Mouse (Mus musculus) midbrain, embryonic 16.5 days (tissue): ENCODE measurements at regions not wholly inside any gene's neighbourhood (a gene's known extent, or its start where the extent isn't known, plus 50 kb on each side); places are given as distances from the start of the nearest gene placed in this dataset.

ENCODE experiments used
- ATAC-seq: fragments of 200-750 bp; cut with Nextera tagmentation; 2 replicates; pipeline ENCODE4 v1.8.0; 2017; ENCODE audit warnings: moderate TSS enrichment
- H3K27ac ChIP-seq: fragments of 300-500 bp; sonication (generic); 2 replicates; pipeline ENCODE4 v1.5.1; 2014; ENCODE audit warnings: mild to moderate bottlenecking, low read length, mixed read lengths
- H3K27me3 ChIP-seq: fragments of 300-500 bp; sonication (generic); 2 replicates; pipeline ENCODE4 v1.6.1; 2014; ENCODE audit warnings: low read depth, low read length, mixed read lengths; ENCODE audit not compliant: control insufficient read depth, insufficient read depth
- H3K36me3 ChIP-seq: fragments of 300-500 bp; sonication (generic); 2 replicates; pipeline ENCODE4 v1.6.1; 2014; ENCODE audit warnings: mild to moderate bottlenecking, low read length, moderate library complexity, mixed read lengths; ENCODE audit not compliant: control insufficient read depth, insufficient read depth
- H3K4me1 ChIP-seq: fragments of 300-500 bp; sonication (generic); 2 replicates; pipeline ENCODE4 v1.6.1; 2014; ENCODE audit warnings: mild to moderate bottlenecking, low read length, mixed read lengths; ENCODE audit not compliant: control insufficient read depth, insufficient read depth
- H3K4me2 ChIP-seq: fragments of 300-500 bp; sonication (generic); 2 replicates; pipeline ENCODE4 v1.6.1; 2014; ENCODE audit warnings: mild to moderate bottlenecking, low read length, mixed read lengths
- H3K4me3 ChIP-seq: fragments of 300-500 bp; sonication (generic); 2 replicates; pipeline ENCODE4 v1.5.1; 2014; ENCODE audit warnings: low read depth, mild to moderate bottlenecking, low read length, moderate library complexity, mixed read lengths
- H3K9ac ChIP-seq: fragments of 300-500 bp; sonication (generic); 2 replicates; pipeline ENCODE4 v1.6.1; 2014; ENCODE audit warnings: low read depth, low read length, mixed read lengths
- H3K9me3 ChIP-seq: fragments of 300-500 bp; sonication (generic); replicated peaks from 2 replicates; pipeline ENCODE4 v1.6.1; 2014; ENCODE audit warnings: mild to moderate bottlenecking, low read length, mixed read lengths; ENCODE audit not compliant: control insufficient read depth, poor library complexity, severe bottlenecking
- WGBS: fragments of 180-500 bp; shearing (Covaris S2); extraction: QIAGEN DNeasy Blood & Tissue Kit; methylation state at CpG from one replicate; pipeline ENCODE4 v1.1.7; 2014; 5-methylcytosine and 5-hydroxymethylcytosine counted together

DNA sequence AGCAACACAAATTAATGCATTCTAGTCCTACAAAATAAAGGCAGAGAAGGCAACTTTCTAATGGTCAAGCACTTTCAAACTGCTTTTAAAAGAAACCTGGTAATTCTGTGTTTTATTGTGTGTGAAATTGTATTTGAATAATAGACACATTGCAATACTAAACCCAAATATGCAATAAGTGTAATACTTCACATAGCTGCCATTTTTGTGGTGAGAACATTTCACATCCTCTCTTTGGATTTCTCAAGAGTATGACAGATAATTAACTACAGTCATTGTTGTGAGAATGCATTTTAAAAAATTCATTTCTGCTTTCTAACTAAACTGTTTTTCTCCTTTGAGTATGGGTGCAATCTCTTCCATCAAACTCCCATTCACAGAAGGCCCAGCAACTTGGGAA lies 256.4 kb downstream of the Sema3d start:
- Histone ChIP-seq H3K9me3 (no peaks in the 10 kb centered on the region), H3K4me3 (no peak overlapping the region), H3K27ac (no peak overlapping the region), H3K4me2 (no peak overlapping the region), H3K36me3 (no peaks in the 10 kb centered on the region), H3K4me1 (peaks cover 1% of the 10 kb centered on the region), H3K9ac (no peak overlapping the region), H3K27me3 (no peaks in the 10 kb centered on the region)
- ATAC-seq = no peak

DNA sequence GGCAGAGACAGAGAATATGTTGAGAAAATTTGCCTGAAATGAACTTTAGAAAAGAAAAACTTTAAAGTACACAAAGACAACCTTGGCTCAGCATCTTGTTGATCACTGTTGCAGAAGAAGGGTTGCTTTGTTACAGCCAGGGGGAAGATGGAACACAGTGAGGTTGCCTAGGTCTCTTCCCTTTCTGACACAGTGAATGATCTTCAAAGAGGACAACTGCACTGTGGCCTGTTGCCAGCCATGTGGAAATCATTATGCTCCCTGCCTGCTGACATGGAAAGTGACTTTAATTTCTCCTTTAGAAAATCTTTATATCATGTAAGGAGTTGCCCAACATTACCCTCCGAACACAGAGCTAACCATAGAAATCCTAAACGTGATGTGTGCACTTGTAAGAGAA lies 263.1 kb downstream of the Sema3d start:
- H3K4me3 ChIP-seq = no peak overlapping the region
- H3K9me3 ChIP-seq = no peaks in the 10 kb centered on the region
- ATAC-seq = no peak
- no peak overlapping the region for H3K27ac ChIP-seq
- no peaks in the 10 kb centered on the region for H3K36me3 ChIP-seq
- no peaks in the 10 kb centered on the region for H3K4me1 ChIP-seq
- no peaks in the 10 kb centered on the region for H3K27me3 ChIP-seq
- WGBS = 65% methylated on average over 2 of the region's 2 CpGs
- H3K4me2 ChIP-seq = no peak overlapping the region
- H3K9ac ChIP-seq = no peak overlapping the region

GRCm38 (mm10) chr5:12673666-12674065 lies 290.5 kb downstream of the Sema3d start:
- H3K4me1 ChIP-seq = no peaks in the 10 kb centered on the region
- H3K9ac ChIP-seq = no peak overlapping the region
- ATAC-seq = no peak
- no peak overlapping the region for H3K4me2 ChIP-seq
- 79% methylated on average over 2 of the region's 2 CpGs for WGBS
- no peak overlapping the region for H3K4me3 ChIP-seq
- H3K9me3 ChIP-seq = no peaks in the 10 kb centered on the region
- H3K27me3 ChIP-seq = no peaks in the 10 kb centered on the region
- no peaks in the 10 kb centered on the region for H3K36me3 ChIP-seq
- H3K27ac ChIP-seq = no peak overlapping the region

DNA sequence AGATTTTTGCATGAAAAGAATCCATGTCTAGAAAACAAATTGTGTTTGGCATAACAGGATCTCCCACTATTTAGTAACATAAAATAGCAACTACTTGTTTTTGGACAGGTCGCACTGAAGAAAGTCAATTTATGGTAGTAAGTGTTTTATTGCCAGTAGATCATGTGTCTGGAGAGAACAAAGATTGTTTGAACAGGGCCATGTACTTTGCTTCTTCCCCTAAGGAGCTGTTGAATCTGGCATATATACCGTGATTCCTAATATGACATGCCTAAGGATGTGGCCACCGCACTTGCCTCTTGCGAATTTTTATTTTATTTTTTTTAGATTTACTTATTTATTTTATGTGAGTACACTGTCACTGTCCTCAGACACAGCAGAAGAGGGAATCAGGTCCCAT lies 290.9 kb downstream of the Sema3d start:
- no peaks in the 10 kb centered on the region for H3K9me3 ChIP-seq
- H3K36me3 ChIP-seq = no peaks in the 10 kb centered on the region
- no peak overlapping the region for H3K4me2 ChIP-seq
- H3K4me3 ChIP-seq = no peak overlapping the region
- ATAC-seq = no peak
- H3K27ac ChIP-seq = no peak overlapping the region
- H3K4me1 ChIP-seq = no peaks in the 10 kb centered on the region
- WGBS = 96% methylated on average over 4 of the region's 4 CpGs
- H3K27me3 ChIP-seq = no peaks in the 10 kb centered on the region
- H3K9ac ChIP-seq = no peak overlapping the region

DNA sequence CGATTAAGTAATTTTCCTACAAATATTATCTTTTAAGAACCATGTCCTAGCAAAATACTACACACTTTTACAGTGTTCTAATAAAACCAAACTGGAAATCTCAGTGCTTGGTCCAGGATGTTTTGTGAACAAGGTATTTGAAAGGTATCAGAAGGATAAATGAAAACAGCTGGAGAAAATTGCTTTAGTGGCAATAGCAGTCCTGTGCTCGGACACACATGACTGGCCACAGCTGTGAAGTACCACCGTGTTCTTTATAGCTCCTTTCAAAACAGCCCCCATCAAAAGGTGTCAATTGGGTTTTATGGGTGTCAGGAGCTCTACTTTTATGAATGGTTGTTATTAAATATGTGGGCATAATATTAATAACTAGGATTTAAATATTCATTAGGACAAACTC lies 293.5 kb downstream of the Sema3d start:
- 60% methylated on average over 3 of the region's 3 CpGs for WGBS

GRCm38 (mm10) chr5:12714894-12715293 lies 331.7 kb downstream of the Sema3d start:
- WGBS = 81% methylated on average over 3 of the region's 3 CpGs
- H3K4me3 ChIP-seq = no peak overlapping the region
- peaks cover 12% of the 10 kb centered on the region; the same call in 1 of the 2 replicates for H3K9me3 ChIP-seq
- no peaks in the 10 kb centered on the region for H3K36me3 ChIP-seq
- no peaks in the 10 kb centered on the region for H3K27me3 ChIP-seq
- no peak overlapping the region for H3K4me2 ChIP-seq
- no peak for ATAC-seq
- H3K9ac ChIP-seq = no peak overlapping the region
- no peak overlapping the region for H3K27ac ChIP-seq
- no peaks in the 10 kb centered on the region for H3K4me1 ChIP-seq

More for the DNA sequence above, 293.5 kb downstream of the Sema3d start:
- H3K4me3 ChIP-seq = no peak overlapping the region
- no peaks in the 10 kb centered on the region for H3K36me3 ChIP-seq
- no peak overlapping the region for H3K4me2 ChIP-seq
- H3K27ac ChIP-seq = no peak overlapping the region
- H3K27me3 ChIP-seq = no peaks in the 10 kb centered on the region
- no peak overlapping the region for H3K9ac ChIP-seq
- ATAC-seq = no peak
- no peaks in the 10 kb centered on the region for H3K4me1 ChIP-seq
- no peaks in the 10 kb centered on the region for H3K9me3 ChIP-seq

GRCm38 (mm10) chr5:12751514-12751913 lies 368.3 kb downstream of the Sema3d start:
- Histone ChIP-seq H3K4me1 (no peaks in the 10 kb centered on the region), H3K4me2 (no peak overlapping the region), H3K9ac (no peak overlapping the region), H3K36me3 (no peaks in the 10 kb centered on the region), H3K27ac (no peak overlapping the region), H3K4me3 (no peak overlapping the region), H3K27me3 (no peaks in the 10 kb centered on the region), H3K9me3 (no peaks in the 10 kb centered on the region)
- no peak for ATAC-seq
- WGBS = 53% methylated on average over 5 of the region's 5 CpGs

GRCm38 (mm10) chr5:12759634-12760033 lies 365.6 kb upstream of the Sema3a start:
- Histone ChIP-seq H3K4me2 (no peak overlapping the region), H3K4me3 (no peak overlapping the region), H3K27ac (no peak overlapping the region), H3K4me1 (no peaks in the 10 kb centered on the region), H3K36me3 (no peaks in the 10 kb centered on the region), H3K9ac (no peak overlapping the region), H3K9me3 (no peaks in the 10 kb centered on the region), H3K27me3 (no peaks in the 10 kb centered on the region)
- ATAC-seq = no peak

DNA sequence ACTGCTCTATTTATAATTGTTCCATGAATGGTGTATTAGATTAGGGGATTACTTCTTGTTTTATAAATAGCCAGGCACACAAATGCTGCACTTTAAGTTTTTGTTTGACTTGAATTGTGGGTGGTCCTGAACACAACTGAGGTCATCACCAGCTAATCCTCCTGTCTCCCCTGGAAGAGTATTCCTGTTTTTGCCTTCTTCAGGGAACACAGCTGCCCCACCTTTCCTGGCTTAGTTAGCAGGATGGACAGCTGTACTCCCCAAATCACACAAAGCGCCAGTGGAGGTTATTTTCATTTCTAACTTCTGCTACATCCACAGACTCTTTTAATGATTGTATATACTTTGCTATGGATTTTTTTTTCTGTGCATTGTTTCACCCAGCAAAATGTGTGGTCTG lies 357.8 kb upstream of the Sema3a start:
- Histone ChIP-seq H3K4me2 (no peak overlapping the region), H3K27me3 (no peaks in the 10 kb centered on the region), H3K4me3 (no peak overlapping the region), H3K9ac (no peak overlapping the region), H3K9me3 (no peaks in the 10 kb centered on the region), H3K4me1 (no peaks in the 10 kb centered on the region), H3K27ac (no peak overlapping the region), H3K36me3 (no peaks in the 10 kb centered on the region)
- ATAC-seq = no peak
- WGBS = 56% methylated on average over 1 of the region's 1 CpGs

- H3K27me3 ChIP-seq = no peaks in the 10 kb centered on the region
- no peak for ATAC-seq
- no peak overlapping the region for H3K27ac ChIP-seq
- 91% methylated on average over 3 of the region's 3 CpGs for WGBS
- H3K4me2 ChIP-seq = no peak overlapping the region
- H3K4me3 ChIP-seq = no peak overlapping the region
- peaks cover 2% of the 10 kb centered on the region; the same call in 1 of the 2 replicates for H3K9me3 ChIP-seq
- H3K9ac ChIP-seq = no peak overlapping the region
- no peaks in the 10 kb centered on the region for H3K4me1 ChIP-seq
- no peaks in the 10 kb centered on the region for H3K36me3 ChIP-seq
These were observed 342.5 kb upstream of the Sema3a start for GRCm38 (mm10) chr5:12782681-12783080.
